Mouse (Mus musculus) layer of hippocampus, postnatal 14 days (tissue): ENCODE data around the gene Olfr43. TPM values are rescaled to one million over a fixed set of nuclear protein-coding genes. Genes with fewer than 3 reads are reported as not detected.

Source experiments
- DNase-seq, 2 experiments: peaks; one replicate each; pipeline ENCODE4 v3.0.0; 2021 to 2022; ENCODE audit warnings: low spot score in 2 of 2, mixed read lengths in 1 of 2
- long read RNA-seq, 2 experiments: library from polyadenylated mRNA; stranded (forward); transcript quantifications; one replicate each; pipeline ENCODE4 v2.0.0; 2021
- total RNA-seq, 2 experiments: library from RNA; stranded (reverse); gene quantifications; 2 replicates each; pipeline ENCODE4 v1.2.3; 2021

The Olfr43 gene
- not detected for total RNA-seq
- long read RNA-seq, experiment 1: 0 reads
- long read RNA-seq, experiment 2: 0 reads

DNA sequence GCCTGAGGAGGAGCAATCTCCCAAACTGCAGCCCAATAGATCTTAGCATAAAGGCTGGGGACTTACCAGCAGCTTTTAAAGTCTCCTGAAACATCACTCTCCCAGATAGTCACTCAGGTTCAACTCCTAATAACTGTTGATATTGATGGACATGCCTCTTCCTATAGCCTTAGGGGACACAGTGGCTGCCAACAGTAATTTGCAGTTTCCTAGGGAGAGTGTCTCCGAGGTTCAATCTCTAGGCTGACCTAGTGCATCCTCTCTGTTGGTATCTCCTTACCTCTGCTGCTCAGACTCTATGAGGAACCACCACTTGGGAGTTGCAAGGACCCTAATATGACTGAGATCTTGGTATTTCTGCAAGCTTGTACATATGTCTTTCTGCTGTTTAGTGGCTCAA is at the start of gene Olfr43:
Gene Olfr43, minus strand, starts transcription at position 101 of the 400 bp plus-strand sequence.
- no peak for DNase-seq

DNA sequence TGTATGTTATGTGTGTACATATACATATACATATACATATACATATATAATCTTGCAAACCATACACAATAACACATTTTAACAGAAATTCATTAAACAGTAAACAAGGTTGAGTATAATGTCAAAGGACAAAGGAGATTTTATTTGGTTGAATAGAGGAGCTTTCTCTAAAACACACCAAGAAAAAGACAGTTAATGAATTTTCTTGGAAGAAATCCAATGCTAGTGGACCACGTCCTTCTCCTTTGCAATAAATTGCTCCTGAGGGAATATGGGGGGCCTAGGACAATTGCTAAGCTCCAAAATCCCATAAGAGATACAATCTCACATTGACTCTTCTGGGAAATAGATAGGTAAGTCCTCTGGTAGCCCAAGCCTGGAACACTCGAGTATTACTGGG is 48.3 kb upstream of the Olfr43 start, which contains the start of gene Olfr406:
Gene Olfr406, plus strand, starts transcription at position 301 of the 400 bp plus-strand sequence.
- no peak for DNase-seq

DNA sequence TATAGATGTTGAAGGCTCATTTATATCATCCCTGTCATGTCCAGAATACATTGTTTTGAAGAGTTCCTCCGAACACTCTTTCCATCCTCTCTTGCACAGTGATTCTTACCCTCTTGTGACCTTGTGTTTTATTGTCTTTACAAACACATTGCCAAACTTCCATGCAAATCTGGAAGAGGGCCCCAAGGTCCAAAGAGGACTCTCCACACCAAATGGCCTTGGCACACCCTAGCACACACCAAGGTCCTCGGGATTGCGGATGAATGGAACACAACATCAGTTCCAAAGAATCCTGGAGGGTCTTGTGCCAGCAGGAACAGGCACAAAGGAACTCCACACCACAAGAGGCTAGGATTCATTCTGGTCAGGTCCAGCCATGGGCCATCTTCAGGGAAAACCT is 30.0 kb upstream of the Olfr43 start:
- DNase-seq: no peak

GRCm38 (mm10) chr11:74185949-74186348 is 25.2 kb downstream of the Olfr43 start, which contains the start of gene Olfr403:
Gene Olfr403, plus strand, starts transcription at chr11:74186249.
- DNase-seq: no peak

GRCm38 (mm10) chr11:74183745-74184144 is 27.4 kb downstream of the Olfr43 start:
- no peak for DNase-seq

- DNase-seq: no peak
Observed at GRCm38 (mm10) chr11:74183168-74183567, 28.0 kb downstream of the Olfr43 start.

GRCm38 (mm10) chr11:74168771-74169170 is 42.4 kb downstream of the Olfr43 start:
- DNase-seq: no peak

Other genes starting within 250 kb of the Olfr43 start
- gene Olfr398, start 221.0 kb downstream of the Olfr43 start, total RNA-seq: not detected
- gene Olfr139, start 154.8 kb downstream of the Olfr43 start, total RNA-seq: not detected
- not detected for gene Olfr399, start 154.8 kb downstream of the Olfr43 start, total RNA-seq
- gene Zfp616, start 141.4 kb downstream of the Olfr43 start, total RNA-seq: not detected
- not detected for gene Olfr401, start 97.7 kb downstream of the Olfr43 start, total RNA-seq
- not detected for gene Olfr402, start 57.9 kb downstream of the Olfr43 start, total RNA-seq
- not detected for gene Olfr403, start 25.1 kb downstream of the Olfr43 start, total RNA-seq
- gene Olfr406, start 48.4 kb upstream of the Olfr43 start, total RNA-seq: not detected
- not detected for gene Olfr59, start 72.4 kb upstream of the Olfr43 start, total RNA-seq
- gene Olfr410, start 126.7 kb upstream of the Olfr43 start, total RNA-seq: not detected
- gene Olfr411, start 141.3 kb upstream of the Olfr43 start, total RNA-seq: not detected
- not detected for gene Olfr412, start 150.7 kb upstream of the Olfr43 start, total RNA-seq